Mouse (Mus musculus) left cerebral cortex, adult 11 months (tissue): ENCODE measurements around the gene Slc4a4.

Source experiments
- DNase-seq: peaks from one replicate; pipeline ENCODE4 v3.0.0; 2022; ENCODE audit warnings: low spot score

Slc4a4 gene

DNA sequence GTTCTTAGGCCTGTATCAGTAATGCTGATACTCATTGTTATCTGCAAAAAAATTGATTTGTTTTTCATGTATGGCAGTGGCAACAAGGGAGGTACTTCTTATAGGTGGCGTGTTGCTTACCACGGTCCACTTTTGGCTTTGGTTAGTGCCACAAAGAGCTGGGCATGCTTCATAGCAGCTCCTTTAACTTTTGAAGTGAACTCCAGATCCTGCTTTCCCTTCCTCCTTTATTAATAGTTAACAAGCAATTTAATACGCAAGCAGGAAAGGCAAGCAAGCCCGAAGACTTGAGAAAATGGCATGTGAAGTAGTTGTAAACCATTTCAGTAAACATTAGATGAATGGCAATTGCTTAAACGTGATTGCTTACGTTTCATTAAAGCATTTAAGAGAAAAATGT, 113.2 kb downstream of the Slc4a4 start:
- DNase-seq, result no peak

DNA sequence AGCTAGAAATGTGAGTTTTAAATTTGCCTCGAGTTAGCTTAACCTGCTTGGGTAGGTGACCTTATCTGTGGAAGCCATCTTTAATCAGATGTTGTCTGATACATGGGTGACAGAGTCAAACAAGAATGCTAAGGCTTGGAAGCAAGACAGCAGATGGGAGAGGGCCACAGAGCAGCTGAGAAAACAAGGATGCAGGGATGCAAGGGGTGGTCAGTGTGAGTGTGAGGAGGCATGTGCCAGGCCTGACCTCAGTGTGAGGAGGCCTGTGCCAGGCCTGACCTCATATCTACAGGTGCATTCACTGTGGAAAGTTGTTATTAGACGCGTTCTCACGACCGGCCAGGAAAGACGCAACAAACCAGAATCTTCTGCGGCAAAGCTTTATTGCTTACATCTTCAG, 114.0 kb downstream of the Slc4a4 start:
- DNase-seq, result no peak

GRCm38 (mm10) chr5:89010116-89010515, 123.5 kb downstream of the Slc4a4 start:
- no peak for DNase-seq

- DNase-seq, result no peak
These were observed 125.8 kb downstream of the Slc4a4 start for GRCm38 (mm10) chr5:89012456-89012855.

DNA sequence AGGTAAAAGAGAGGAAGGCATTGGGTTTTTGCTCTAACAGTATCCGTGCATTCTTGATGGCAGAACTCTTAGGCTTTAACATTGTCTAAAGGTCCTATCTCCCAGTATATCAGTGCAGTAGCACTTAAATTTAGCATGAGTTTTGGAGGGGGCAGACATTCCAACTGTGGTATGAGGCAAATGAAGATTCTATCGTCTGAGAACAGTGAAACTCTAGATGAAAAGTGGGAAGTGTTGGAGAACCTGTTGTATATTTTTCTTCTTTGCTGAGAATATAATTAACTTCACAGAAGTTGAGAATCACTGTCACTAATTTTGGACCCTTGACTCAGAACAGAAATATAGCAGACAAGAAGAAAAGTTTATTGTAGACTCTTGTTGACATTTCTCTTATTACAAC, 128.2 kb downstream of the Slc4a4 start:
- no peak for DNase-seq

DNA sequence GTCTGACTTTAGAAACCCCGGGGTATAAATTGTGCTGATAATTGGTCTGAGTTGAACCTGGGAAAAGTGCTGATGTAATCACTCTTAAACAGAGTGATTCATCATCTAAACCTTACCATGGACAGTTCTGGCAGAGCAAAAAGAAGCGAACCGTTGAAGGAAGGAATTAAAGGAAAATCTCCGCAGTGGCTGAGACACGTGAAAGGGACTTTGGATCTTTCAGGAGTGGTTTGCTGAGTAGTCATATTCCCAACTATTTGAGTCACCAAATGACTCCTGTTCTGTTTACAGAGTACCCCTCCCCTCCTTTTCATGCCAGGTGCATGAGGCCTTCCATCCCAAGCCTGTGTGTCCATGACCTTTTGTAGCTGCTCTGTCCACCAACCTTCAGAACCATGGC, 129.3 kb downstream of the Slc4a4 start:
- no peak for DNase-seq

DNA sequence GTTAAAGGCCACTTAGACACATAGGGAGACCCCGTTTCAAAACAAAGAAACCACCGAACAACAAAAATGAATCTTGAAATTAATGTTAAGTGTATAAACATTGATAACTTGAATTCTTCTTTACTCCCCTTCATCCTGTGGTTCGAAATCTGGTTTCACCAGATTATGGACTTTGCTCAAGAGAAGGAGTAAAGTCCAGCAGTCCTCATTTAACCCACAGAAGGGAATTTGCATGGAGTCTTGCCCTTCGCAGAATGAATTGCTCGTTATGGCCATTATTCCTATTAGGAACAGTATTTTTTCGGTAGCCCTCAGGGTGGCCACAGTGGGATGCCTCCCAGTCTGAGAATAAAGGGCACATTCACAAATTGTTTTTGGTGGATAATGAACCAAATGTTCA, 131.9 kb downstream of the Slc4a4 start:
- DNase-seq, result no peak

DNA sequence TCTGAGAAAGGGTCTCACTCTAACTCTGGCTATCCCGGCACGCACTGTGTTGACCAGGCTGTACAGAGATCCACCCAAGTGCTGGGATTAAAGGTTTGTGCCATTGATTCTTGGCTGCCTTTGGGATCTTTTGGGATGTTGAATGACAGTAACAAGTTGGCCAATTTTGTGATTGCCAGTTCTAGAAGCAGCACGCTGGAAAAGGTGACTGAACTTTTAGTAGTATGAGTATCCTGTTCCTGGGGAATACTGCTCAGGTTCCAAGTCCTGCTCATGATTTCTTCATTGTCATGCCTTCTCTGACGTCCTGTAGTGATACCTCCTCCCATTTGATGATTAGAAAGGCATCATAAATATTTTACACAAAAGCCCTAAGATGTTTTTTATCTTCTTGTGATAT, 137.8 kb downstream of the Slc4a4 start:
- no peak for DNase-seq

DNA sequence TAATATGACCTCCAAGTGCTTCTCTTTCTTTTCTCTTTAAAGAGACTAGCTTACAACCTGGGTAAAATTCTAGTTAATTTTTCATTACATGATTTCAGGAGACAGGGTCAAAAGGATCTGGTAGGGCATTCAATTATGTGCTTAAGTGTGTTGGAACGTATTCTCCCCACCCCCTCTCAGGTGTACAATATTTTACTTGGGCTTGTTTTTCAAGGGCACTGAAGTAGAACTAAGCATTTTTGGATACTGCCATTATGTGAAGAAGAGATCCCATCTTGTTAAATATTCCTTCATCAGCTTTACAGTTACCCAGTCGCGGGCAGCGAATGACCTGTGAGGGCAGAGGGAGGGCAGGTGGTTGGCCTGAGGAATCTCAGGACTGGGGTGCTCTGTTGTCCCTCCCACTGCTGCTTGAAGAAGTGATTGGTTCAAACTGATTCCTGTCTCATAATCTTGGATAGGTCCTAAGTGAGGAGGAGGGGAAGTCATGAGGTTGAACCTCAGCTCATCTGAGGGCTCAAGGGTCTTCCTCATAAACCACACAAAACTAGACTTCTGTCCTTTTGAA, 141.0 kb downstream of the Slc4a4 start:
- no peak for DNase-seq

DNA sequence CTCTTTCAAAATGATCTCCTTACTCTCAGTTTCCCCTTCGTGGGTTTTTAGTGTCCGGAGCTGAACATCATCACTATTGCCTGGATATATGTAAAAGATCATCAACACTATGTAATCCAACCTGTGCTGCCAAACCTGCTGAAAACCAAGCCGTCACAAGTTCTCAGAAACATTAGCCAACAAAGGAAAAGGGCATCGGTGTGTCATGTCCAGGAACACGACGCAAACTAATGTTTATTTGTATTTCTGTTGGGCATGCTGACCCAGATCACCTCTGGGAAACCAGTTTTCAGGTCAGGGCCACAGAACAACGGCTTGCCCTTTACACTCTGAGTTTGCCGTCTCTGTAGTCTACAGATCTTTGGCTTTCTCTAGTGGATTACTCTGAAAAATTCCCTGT, 146.0 kb downstream of the Slc4a4 start:
- no peak for DNase-seq

DNA sequence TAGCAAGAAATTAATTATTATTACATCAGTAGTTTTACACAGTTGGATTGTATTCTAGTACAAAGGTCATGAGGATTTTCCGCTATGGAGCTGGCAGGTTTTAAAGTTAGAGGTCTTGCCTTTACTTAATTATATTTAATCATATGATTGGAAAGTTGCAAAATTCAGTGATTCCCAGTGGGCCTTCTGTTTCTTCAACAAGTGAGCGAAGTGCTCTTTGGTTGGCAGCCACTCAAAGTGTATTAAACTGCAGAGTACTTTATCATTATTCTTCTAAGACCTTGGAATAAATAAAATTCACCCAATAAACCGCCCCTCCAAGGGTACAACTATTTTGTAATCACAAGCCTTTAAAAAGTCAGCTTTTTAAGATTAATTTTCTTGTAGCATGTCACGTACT, 146.6 kb downstream of the Slc4a4 start:
- DNase-seq, result no peak

GRCm38 (mm10) chr5:89036147-89036546, 149.5 kb downstream of the Slc4a4 start:
- no peak for DNase-seq

DNA sequence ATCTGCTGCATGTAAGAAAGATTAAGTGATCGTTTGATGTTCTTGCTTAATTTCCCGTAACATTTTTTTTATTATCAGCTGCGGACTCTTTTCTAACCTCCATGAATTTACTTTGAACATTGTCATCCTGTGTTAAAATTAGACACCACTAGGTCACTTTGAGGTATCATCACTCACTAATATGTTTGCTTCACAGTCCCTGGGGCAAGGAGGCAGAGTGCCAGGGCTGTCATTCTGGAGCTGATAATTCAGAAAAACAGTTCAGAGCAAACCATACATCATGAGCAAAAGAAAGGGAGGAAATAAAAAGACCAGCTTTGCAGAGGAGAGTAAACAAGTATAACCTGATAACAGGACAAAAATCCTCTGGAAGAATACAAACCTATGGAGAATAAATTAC, 154.2 kb downstream of the Slc4a4 start:
- DNase-seq, result no peak

- no peak for DNase-seq
These were observed 157.2 kb downstream of the Slc4a4 start for GRCm38 (mm10) chr5:89043846-89044245.

GRCm38 (mm10) chr5:89044801-89045200, 158.2 kb downstream of the Slc4a4 start:
- no peak for DNase-seq

GRCm38 (mm10) chr5:89051577-89051976, 165.0 kb downstream of the Slc4a4 start:
- DNase-seq, result no peak

- no peak for DNase-seq
These were observed 165.6 kb downstream of the Slc4a4 start for GRCm38 (mm10) chr5:89052230-89052629.

- DNase-seq, result no peak
These were observed 169.0 kb downstream of the Slc4a4 start for GRCm38 (mm10) chr5:89055656-89056055.

- no peak for DNase-seq
These were observed 169.8 kb downstream of the Slc4a4 start for GRCm38 (mm10) chr5:89056370-89056769.

GRCm38 (mm10) chr5:89061097-89061496, 174.5 kb downstream of the Slc4a4 start:
- no peak for DNase-seq

DNA sequence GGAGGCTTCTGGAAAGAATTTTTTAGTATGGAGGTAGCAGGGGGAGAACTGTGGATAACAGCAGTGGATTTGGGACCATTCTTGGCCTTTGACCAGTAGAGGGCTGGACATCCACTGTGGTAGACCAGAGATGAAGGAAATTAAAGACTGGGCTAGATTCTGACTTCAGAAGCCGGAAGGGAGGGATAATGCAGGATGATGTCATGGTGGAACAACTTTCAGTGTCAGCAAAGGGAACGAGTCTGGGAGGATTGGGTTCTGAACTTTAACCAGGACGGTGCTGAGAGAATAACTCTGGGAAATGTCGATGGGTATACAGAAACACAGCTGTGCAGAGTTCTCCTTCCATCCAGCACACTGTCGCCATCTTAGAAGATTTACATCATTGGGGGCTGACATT, 175.7 kb downstream of the Slc4a4 start:
- no peak for DNase-seq

GRCm38 (mm10) chr5:89067111-89067510, 180.5 kb downstream of the Slc4a4 start:
- no peak for DNase-seq

DNA sequence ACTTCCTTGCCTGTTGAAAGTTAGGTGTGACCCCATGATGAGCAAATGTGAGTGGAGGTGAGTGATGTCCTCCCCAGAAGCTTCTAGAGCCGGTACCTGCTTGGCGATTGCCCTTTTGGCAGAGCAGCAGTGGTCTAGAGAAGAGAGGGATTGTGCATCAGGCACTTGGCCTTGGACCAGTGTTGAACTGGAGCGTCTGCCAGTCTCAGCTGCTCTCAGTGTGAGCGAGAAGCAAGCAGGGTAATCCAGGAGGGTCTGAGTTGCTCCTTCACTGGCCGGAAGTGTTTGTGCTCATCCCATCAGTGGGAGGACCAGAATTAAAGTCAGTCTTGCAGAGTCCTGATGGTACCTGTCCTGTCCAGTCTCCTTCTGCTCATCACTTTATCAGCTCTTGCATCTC, 181.5 kb downstream of the Slc4a4 start:
- DNase-seq, result no peak

DNA sequence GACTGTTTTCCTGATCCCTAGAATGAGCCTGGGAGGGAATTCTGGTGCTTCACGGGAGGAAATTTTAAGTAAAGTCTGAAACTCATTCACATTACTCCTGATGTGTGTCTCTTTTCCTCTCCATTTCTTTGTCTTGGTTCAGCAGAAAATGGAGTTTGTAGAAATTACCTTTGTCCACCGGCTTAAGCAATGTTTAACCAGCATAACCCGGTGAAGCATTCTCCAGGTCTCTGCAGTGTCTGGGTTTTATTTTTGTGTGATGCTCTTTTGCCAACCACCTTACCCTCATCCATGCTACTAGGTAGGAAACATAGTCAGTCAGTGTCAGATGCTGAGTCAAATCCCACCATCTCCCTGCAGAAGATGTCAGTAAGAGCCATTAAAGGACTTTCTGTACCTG, 183.4 kb downstream of the Slc4a4 start:
- DNase-seq, result no peak

DNA sequence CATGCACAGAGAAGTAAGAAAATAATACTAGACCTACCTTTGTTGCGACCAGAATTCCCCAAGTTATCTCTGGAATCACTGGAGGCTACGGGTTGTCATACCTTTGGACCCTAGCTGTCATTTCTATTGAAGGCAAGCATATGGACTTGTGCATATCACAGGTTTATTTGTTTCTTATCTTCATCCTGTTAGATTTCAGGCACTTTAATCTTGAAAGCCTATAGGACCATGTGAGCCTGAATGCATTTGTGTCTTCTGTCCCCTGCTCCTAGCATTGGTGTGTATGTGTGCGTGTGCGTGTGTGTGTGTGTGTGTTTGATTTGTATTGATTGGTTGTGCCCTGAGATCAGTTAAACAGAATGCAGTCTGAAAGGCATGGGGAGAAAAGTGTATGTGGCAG, 185.3 kb downstream of the Slc4a4 start:
- no peak for DNase-seq
